Mouse (Mus musculus): Measurements from ENCODE around the gene Mchr1.
A peak's percentile ranks its signal among the peaks of the same experiment; 100 is the strongest.
"Not testable (repeated sequence)": the region's sequence is repeated elsewhere in the genome, so short reads cannot be mapped to it uniquely, and the experiment has no call there.

Mchr1 gene

DNA sequence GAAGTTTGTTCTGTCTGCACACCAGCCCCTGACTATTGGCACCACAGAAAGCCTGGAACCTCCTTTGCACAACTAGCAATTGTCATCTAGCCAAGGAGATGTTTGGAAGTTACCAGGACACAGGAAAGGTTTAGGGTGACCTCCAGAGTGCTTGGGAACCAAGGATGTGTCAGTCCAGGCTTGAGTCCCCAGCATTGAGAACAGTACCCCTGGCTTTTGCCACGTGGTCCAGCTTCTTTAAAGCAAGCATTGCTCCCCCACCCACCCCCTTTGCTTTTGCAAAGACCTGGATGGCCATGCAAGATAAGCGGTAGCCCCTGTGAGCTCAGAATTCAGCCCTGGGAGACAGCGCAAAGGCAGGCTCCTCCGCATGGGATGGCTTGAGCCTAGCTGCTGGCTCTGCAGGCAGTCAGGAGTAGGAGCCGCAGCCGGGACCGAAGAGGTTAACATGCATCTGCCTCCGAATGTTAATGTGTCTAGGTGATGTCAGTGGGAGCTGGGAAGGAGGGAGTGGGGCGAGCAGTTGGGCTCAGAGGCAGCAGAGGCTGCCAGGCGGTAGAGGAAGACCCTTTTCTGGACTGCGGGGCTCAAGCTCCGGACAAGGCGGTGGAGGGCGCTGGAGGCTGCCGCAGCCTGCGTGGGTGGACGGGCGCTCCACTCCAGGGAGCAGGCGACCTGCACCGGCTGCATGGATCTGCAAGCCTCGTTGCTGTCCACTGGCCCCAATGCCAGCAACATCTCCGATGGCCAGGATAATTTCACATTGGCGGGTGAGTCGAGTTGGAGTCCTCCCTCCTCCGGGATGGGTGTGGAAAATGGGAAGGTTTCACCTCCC, at the start of gene Mchr1:
Gene Mchr1 (plus strand): TSS at position 414 of the 835 bp plus-strand sequence.
- no peak for DNase-seq (ENCODE audit: low spot score)

- DNase-seq (ENCODE audit: low spot score), result no peak
Measured at GRCm38 (mm10) chr15:81189061-81189460, 46.2 kb upstream of the Mchr1 start.

GRCm38 (mm10) chr15:81190011-81190629, 45.2 kb upstream of the Mchr1 start:
- DNase-seq (ENCODE audit: low spot score), result no peak

DNA sequence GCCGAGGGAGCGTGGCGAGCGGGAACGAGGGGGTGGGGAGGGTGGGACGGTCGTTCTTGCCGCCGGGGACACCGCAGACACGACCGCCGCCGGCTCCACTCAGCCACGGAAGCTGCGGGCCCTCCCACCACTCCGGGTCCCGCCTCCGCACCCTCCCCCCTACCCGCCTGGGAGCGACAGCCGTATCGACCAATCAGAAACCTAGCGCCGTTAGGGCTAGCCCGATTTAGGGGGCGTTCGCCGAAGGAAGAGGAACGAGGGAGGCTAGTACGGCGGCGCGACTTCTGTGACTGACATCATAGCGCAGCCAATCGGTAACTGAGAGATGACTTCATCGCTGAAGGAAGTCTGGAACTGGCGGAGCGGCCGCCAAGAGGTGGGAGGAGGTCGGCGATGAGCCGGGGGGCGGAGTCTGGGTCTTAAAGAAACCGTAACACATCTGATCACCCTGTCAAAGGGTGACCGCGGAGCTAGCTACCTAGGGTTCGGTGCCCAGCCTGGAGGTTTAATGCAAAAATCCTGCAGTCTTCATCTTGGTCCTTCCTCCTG, 44.6 kb upstream of the Mchr1 start, which contains the start of gene Mrtfa:
Gene Mrtfa (minus strand): TSS at position 128 of the 549 bp plus-strand sequence.
- DNase-seq (ENCODE audit: low spot score), result peak; percentile 97

GRCm38 (mm10) chr15:81191303-81191702, 44.0 kb upstream of the Mchr1 start:
- DNase-seq (ENCODE audit: low spot score), result no peak

DNA sequence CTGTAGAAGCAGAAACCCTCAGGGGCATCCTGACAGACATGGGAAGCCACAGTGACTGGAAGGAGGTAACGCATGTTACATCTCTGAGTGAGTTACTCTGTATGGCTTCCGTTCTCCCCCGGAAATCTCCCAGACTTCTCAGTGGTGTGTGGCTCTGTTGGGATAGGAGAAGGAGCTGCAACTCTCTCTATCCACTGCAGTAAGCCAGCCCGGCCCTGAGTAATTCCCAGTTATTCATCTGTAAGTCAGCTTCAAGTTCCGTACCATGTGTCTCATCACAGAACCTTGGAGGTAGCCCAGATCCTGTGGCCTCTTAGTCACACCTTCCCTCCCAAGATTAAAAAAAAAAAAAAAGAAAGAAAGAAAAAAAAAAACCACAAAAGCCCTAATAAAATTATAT, 43.0 kb upstream of the Mchr1 start:
- no peak for DNase-seq (ENCODE audit: low spot score)

DNA sequence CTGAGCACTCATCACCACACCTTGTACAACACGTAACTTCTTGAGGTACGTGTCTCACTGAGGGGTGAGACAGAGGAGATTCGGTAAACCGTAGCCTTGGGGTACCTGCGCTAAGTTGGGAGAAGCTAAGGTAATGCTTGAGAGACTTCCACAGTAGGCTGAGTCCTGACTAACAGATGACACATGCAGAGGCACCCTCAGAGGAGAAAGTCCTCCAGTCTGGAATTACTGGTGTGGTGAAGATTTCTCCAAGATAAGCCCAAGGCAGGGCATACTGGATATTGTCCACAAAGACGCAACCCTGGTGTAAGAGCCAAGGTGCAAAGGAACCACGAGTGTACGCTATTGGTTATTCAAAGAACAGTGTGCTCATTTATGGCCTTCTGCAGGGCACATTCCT, 42.4 kb upstream of the Mchr1 start:
- DNase-seq (ENCODE audit: low spot score), result no peak

- no peak for DNase-seq (ENCODE audit: low spot score)
Measured at GRCm38 (mm10) chr15:81194791-81195190, 40.5 kb upstream of the Mchr1 start.

- no peak for DNase-seq (ENCODE audit: low spot score)
Measured at GRCm38 (mm10) chr15:81195447-81195846, 39.9 kb upstream of the Mchr1 start.

- no peak for DNase-seq (ENCODE audit: low spot score)
Measured at GRCm38 (mm10) chr15:81197197-81197596, 38.1 kb upstream of the Mchr1 start.

DNA sequence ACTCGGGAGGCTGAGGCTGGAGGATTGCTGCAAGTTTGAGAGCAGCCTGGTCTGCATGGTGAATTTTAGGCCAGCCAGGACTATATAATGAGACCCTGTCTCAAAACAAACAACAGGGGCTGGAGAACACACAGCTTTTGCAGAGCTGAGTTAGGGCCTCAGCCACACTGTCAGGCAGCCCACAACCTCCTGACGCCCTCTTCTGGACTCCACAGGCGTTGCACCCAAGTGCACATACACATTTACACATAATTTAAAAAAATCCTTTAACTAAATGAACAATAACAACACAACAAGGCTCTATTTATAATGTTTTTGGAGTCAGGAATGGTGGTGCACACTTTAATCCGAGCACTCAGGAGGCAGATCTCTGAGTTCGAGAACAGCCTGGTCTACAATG, 36.9 kb upstream of the Mchr1 start:
- DNase-seq (ENCODE audit: low spot score), result no peak

DNA sequence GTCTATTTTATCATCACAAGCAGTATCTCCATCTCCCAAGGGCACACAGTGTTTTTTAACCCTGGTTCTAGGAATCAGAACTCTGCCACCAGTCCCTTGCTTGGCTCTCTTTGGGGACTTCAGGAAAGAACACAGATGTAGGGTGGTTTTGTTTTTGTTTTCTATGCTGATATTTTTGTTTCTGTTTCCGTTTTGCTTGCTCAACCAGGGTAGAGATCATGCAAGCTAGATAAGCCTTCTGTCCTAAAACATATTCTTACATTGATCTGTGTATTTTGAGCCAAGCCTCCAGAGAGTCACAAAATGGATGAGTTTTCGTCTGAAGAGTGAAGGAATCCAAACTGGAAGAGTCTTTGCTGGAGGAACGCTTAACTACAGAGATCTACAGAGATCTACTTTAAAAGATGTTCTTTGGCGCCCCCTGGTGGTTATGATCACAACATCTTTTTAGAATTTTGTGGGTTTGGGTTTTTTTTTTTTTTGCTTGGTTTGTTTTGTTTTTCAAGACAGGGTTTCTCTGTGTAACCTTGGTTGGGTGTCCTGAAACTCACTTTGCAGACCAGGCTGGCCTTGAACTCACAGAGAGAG, 35.8 kb upstream of the Mchr1 start:
- peak; percentile 83 for DNase-seq (ENCODE audit: low spot score)

GRCm38 (mm10) chr15:81202462-81202861, 32.8 kb upstream of the Mchr1 start:
- no peak for DNase-seq (ENCODE audit: low spot score)

GRCm38 (mm10) chr15:81210496-81210895, 24.8 kb upstream of the Mchr1 start:
- DNase-seq (ENCODE audit: low spot score), result no peak

DNA sequence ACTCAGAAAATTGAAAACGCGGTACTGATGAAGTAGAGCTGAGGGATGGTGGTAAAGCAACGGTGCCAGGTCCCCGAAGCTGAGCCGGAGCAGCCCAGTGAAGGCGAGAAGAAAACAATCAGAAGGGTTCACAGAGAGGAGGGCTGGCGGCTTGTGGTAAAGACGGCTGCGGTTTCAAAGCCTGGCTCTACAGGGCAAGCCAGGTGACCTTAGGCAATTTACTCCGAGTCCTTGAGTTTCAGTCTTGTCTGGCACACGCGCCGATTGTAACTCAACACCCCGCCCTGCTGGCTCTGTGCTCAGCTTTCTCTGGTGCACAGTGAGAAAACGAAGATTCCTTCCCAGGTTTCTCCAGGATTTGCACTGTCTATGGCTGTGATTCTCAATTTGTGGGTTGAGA, 22.3 kb upstream of the Mchr1 start:
- no peak for DNase-seq (ENCODE audit: low spot score)

- DNase-seq (ENCODE audit: low spot score), result no peak
Measured at GRCm38 (mm10) chr15:81216906-81217653, 18.2 kb upstream of the Mchr1 start.

DNA sequence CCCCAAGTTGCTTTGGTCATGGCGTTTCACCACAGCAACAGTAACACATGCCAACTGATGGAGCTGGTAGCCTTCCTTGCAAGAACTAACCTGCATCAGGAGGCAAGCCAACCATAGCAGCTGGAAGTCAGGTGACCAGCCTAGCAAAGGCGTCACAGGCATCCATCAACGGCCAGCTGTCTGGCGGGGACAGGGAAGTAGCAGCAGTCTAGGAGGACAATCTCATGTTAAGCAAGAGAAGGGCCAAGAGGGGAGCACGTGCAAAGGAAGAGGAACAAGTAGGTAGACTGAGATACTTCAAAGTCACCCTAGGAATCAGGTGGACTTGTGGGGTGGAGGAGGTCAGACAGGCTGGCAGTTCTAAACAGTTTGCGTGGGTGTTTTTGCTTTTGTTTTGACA, 16.2 kb upstream of the Mchr1 start:
- no peak for DNase-seq (ENCODE audit: low spot score)

DNA sequence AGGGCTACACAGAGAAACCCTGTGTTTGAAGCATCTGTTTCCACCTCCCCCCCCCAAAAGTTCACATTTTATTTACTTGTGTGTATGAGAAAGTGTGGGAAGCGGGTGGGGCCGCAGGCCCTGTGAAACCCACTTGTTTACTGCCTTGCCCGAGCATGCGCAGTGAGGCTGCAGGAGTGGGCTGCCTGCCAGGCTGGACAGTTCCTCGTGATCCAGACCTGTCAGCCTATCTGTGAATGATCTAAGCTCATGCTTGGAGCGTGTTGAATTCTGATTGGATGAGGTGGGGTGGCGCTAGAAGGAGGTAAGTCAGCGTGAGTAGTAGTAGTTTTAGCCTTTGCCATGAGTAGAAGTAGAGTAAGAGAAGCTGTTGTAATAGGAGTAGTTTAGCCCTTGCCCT, 15.2 kb upstream of the Mchr1 start:
- DNase-seq (ENCODE audit: low spot score), result not testable (repeated sequence)

DNA sequence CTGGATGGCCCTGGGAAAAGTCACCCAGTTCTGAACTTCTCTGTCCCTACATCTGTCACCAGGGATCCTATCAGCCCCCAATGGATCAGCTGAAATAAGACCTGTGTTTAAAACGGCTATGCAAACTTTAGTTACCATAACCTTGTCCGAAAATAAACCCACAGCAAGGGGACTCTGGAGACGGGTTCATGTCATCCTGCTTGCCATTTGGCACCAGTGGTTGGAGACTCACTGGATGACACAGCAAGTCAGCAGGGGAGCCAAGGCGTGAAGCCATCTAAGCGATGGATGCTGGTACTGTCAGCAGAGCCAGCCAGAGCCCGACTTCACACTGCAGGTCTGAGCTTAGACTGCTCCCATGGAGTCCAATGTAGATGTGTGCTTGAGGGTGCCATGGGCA, 13.9 kb upstream of the Mchr1 start:
- DNase-seq (ENCODE audit: low spot score), result no peak

DNA sequence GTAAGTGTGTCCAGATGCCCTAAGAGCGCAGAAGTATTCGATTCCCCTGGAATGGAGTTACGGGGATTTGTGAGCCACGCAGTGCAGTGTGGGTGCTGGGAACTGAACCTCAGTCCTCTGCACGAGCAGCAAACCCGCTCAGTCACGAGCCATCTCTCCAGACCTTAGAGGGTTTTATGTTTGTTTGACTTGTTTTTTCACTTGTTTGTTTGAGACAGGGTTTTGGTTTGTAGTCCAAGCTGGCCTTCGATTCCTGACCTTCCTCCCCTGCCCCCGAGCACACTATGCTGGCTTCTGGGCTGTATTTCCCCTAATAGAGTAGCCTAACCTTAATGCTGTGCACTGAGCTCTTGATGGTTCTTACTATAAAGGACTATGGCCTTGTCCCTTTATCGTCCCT, 10.3 kb upstream of the Mchr1 start:
- no peak for DNase-seq (ENCODE audit: low spot score)

- DNase-seq (ENCODE audit: low spot score), result no peak
Measured at GRCm38 (mm10) chr15:81225732-81226131, 9.6 kb upstream of the Mchr1 start.

DNA sequence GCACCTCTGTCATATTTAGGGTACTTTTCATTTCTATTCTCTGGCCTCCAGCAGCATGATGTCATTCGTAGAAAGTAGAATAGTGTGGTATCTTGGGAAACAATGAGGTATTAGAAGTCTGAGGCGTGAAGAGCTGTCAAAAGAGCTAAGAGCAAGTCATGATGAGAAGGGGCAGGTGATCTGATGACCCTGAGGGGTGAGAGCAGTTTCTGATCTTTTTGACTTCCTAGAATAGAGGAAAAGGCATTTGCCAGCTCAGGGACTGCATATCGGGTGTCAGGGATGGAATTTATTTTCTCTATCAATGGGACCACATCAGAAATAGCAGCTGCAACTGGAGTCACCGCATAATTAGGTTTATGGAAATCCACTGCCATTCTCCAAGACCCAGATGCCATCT, 8.5 kb upstream of the Mchr1 start:
- DNase-seq (ENCODE audit: low spot score), result no peak
